Mouse (Mus musculus): Measurements from ENCODE around the gene Nxnl2. TPM values are rescaled to one million over a fixed set of nuclear protein-coding genes. Genes with fewer than 3 reads are reported as not detected.

Nxnl2 gene
- polyA plus RNA-seq, 1 experiment from 2014 or later = 3.3 TPM

DNA sequence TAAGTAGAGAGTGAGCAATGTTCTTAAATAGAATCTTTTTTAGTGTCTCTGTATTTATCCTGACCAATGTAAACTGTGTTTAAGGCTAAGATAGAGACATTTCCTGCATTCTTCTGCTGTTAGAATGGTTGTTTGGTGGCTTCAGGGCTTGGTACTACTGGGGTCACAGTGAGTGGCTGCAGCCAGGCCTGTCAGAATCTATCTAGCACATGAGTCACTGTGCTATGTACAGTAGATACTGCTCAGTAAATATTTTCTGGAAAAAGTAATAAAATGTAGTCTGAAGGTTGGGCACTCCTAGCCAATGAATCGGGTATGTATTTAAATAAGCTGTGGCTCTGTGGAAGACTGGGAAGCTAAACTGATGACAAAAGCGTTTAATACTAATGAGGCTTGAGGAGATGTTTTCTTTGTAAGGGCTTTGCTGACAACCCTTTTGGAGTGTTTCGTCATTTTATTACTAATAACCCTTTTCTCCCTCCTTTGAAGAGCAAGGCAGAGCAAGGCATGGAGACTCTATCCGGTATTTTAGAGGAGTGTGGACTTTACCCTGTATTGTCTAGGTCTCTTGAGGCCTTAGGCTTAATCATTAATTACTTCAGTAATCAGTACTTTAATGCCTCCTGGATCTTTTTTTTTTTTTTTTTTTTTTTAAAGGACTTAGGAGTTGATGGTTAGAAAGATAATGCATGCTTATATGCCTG, 17.7 kb upstream of the Nxnl2 start:
- ATAC-seq (ENCODE audit: borderline replicate concordance, extremely low read depth, low FRiP score, low TSS enrichment) = no peak
- no peak overlapping the region for H3K4me3 ChIP-seq

DNA sequence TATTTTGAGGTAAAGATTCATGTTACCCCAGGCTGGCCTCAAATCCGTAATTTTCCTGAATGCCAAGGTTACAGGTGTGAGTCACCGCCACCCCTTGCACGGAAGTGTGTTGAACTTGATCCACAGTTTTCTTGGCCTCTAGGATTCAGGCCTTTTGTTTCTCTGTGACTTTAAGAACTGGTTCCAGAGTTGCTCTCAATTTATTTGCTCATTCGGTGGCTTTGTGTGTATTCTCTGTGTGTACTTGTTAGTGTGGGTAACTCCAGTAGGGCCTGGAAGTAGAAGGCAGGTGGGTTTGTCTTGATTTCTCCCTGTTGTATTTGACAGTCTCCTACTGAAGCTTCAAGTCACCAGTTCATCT, 17.2 kb upstream of the Nxnl2 start:
- no peak overlapping the region for H3K27ac ChIP-seq
- H3K9ac ChIP-seq = no peak overlapping the region
- 85% methylated on average over 4 of the region's 4 CpGs for WGBS
- no peaks in the 10 kb centered on the region for H3K4me1 ChIP-seq
- ATAC-seq (ENCODE audit: borderline replicate concordance, extremely low read depth, low FRiP score, low TSS enrichment) = no peak
- no peak overlapping the region for H3K4me2 ChIP-seq
- H3K4me3 ChIP-seq = no peak overlapping the region
- H3K27me3 ChIP-seq = no peaks in the 10 kb centered on the region
- no peaks in the 10 kb centered on the region for H3K9me3 ChIP-seq
- peaks cover 46% of the 10 kb centered on the region for H3K36me3 ChIP-seq

More for the DNA sequence above, 17.7 kb upstream of the Nxnl2 start:
- 72% methylated on average over 4 of the region's 4 CpGs for WGBS
- H3K4me2 ChIP-seq = no peak overlapping the region
- H3K27me3 ChIP-seq = no peaks in the 10 kb centered on the region
- no peak overlapping the region for H3K27ac ChIP-seq
- H3K4me1 ChIP-seq = no peaks in the 10 kb centered on the region
- H3K9ac ChIP-seq = no peak overlapping the region
- H3K9me3 ChIP-seq = no peaks in the 10 kb centered on the region
- H3K36me3 ChIP-seq = peaks cover 42% of the 10 kb centered on the region

- no peaks in the 10 kb centered on the region for H3K9me3 ChIP-seq
- H3K4me3 ChIP-seq = no peak overlapping the region
- H3K27me3 ChIP-seq = no peaks in the 10 kb centered on the region
- peaks cover 31% of the 10 kb centered on the region for H3K36me3 ChIP-seq
- 62% methylated on average over 15 of the region's 15 CpGs for WGBS
- no peaks in the 10 kb centered on the region for H3K4me1 ChIP-seq
- H3K27ac ChIP-seq = peak overlapping the region; percentile 67
- no peak overlapping the region for H3K4me2 ChIP-seq
- no peak overlapping the region for H3K9ac ChIP-seq
- peak; percentile 71; the same call in 1 of the 2 replicates for ATAC-seq (ENCODE audit: borderline replicate concordance, extremely low read depth, low FRiP score, low TSS enrichment)
Observed at GRCm38 (mm10) chr13:51155178-51156013, 15.4 kb upstream of the Nxnl2 start.

DNA sequence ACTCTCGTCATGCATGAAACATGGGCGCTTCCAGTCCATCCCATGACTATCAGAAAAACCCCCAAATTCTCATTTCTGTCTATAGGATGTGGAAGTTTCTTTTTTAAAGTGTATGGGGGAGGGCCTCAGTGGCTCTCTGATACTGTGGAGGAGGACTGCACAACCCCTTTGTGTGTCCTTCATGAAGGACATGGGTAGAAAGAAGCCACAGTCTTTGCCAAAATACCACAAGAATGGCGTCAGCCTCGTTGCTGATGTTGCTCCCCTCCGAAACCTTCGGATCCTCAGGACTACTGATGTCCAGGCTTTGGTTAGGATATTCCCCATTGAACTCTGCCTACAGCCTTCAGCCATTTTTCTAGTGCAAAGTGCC, 14.8 kb upstream of the Nxnl2 start:
- Histone ChIP-seq H3K9ac (no peak overlapping the region), H3K36me3 (peaks cover 28% of the 10 kb centered on the region), H3K4me3 (no peak overlapping the region), H3K4me2 (no peak overlapping the region), H3K27me3 (no peaks in the 10 kb centered on the region), H3K4me1 (no peaks in the 10 kb centered on the region), H3K27ac (peak overlapping the region; percentile 67), H3K9me3 (no peaks in the 10 kb centered on the region)
- 93% methylated on average over 6 of the region's 6 CpGs for WGBS
- ATAC-seq (ENCODE audit: borderline replicate concordance, extremely low read depth, low FRiP score, low TSS enrichment) = no peak

DNA sequence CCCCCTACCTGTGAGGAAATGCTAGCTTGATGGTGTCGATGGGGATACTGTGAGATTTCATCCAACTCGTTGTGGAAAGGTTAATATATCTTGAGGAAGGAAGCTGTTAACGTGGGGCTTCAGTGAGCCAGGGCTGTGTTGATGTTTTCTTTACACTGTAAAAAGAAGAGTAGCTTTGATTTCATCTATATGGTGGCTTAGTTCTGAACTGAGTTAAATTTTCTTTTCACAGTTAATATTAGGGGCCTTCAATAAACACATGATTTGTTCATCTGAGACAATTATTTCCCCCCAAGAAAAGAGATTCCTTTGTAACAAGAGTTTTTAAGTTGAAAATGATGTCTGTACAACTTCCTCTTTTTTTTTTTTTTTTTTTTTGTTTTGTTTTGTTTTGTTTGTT, 13.5 kb upstream of the Nxnl2 start:
- H3K27ac ChIP-seq = no peak overlapping the region
- no peaks in the 10 kb centered on the region for H3K27me3 ChIP-seq
- no peak overlapping the region for H3K4me3 ChIP-seq
- 71% methylated on average over 3 of the region's 3 CpGs for whole genome bisulfite sequencing
- H3K4me2 ChIP-seq = no peak overlapping the region
- no peaks in the 10 kb centered on the region for H3K4me1 ChIP-seq
- no peak overlapping the region for H3K9ac ChIP-seq
- ATAC-seq (ENCODE audit: borderline replicate concordance, extremely low read depth, low FRiP score, low TSS enrichment) = no peak
- no peaks in the 10 kb centered on the region for H3K9me3 ChIP-seq
- peaks cover 28% of the 10 kb centered on the region for H3K36me3 ChIP-seq

DNA sequence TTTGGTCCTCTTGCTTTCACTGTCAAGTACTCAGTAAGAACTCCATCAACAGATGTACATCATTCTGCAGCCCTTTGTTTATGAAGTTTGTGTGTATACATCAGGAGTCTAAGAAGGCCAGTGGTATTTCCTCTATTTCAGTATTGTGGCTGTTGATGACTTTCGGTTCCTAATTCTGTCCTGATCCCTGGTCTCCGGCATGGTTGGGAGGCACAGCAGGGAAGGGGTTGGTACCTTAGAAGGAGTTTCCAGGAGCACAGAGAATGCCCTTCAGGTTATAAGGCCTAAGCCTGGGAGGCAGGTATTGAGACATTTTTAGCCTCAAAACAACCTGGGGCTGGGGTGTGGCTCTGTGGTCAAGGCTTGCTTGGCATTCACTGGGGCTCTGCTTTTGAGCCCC, 9.2 kb upstream of the Nxnl2 start:
- Histone ChIP-seq H3K4me2 (no peak overlapping the region), H3K9me3 (no peaks in the 10 kb centered on the region), H3K4me1 (no peaks in the 10 kb centered on the region), H3K27me3 (no peaks in the 10 kb centered on the region), H3K9ac (no peak overlapping the region), H3K27ac (peak overlapping the region; percentile 5; the same call in 1 of the 2 replicates), H3K36me3 (peaks cover 12% of the 10 kb centered on the region; the same call in 1 of the 2 replicates), H3K4me3 (no peak overlapping the region)
- 77% methylated on average over 2 of the region's 2 CpGs for WGBS
- no peak for ATAC-seq (ENCODE audit: borderline replicate concordance, extremely low read depth, low FRiP score, low TSS enrichment)

GRCm38 (mm10) chr13:51162246-51162645, 8.6 kb upstream of the Nxnl2 start:
- 83% methylated on average over 6 of the region's 6 CpGs for WGBS
- ATAC-seq (ENCODE audit: borderline replicate concordance, extremely low read depth, low FRiP score, low TSS enrichment) = no peak
- no peaks in the 10 kb centered on the region for H3K4me1 ChIP-seq
- H3K36me3 ChIP-seq = peaks cover 9% of the 10 kb centered on the region; the same call in 1 of the 2 replicates
- H3K4me3 ChIP-seq = no peak overlapping the region
- no peaks in the 10 kb centered on the region for H3K9me3 ChIP-seq
- H3K27me3 ChIP-seq = no peaks in the 10 kb centered on the region
- no peak overlapping the region for H3K9ac ChIP-seq
- 0 out of 2 replicates have a peak overlapping the region, but pooled peaks have one; percentile 5 for H3K27ac ChIP-seq
- H3K4me2 ChIP-seq = no peak overlapping the region

DNA sequence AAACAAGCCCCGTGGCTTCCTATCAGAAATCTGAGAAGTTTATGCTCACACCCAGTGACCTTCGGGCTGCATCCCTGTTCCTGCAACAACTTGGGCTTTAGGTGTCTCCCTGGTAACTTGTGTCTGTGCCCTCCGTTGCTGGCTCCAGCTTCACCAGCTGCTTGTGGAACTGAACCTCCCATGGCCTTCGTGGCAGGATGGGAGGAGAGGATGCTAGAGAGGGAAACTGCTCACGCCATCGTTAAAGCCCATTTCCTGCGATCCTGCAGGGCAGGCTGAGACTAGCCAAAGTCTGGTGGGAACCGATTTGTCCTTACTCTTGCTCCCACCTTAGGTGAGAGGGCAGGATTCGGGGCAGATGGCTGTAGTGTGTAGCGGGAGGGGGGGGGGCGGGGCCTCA, 4.1 kb upstream of the Nxnl2 start:
- H3K27me3 ChIP-seq = peaks cover 8% of the 10 kb centered on the region
- ATAC-seq (ENCODE audit: borderline replicate concordance, extremely low read depth, low FRiP score, low TSS enrichment) = no peak
- peaks cover 19% of the 10 kb centered on the region for H3K4me1 ChIP-seq
- no peaks in the 10 kb centered on the region for H3K36me3 ChIP-seq
- H3K9ac ChIP-seq = no peak overlapping the region
- no peak overlapping the region for H3K27ac ChIP-seq
- H3K4me3 ChIP-seq = no peak overlapping the region
- WGBS = 58% methylated on average over 11 of the region's 11 CpGs
- H3K9me3 ChIP-seq = no peaks in the 10 kb centered on the region
- no peak overlapping the region for H3K4me2 ChIP-seq

- Histone ChIP-seq H3K4me3 (peak overlapping the region; percentile 50), H3K4me2 (peak overlapping the region; percentile 99), H3K4me1 (peaks cover 20% of the 10 kb centered on the region), H3K9me3 (no peaks in the 10 kb centered on the region), H3K36me3 (no peaks in the 10 kb centered on the region), H3K27ac (no peak overlapping the region), H3K27me3 (peaks cover 19% of the 10 kb centered on the region), H3K9ac (peak overlapping the region; percentile 38; the same call in 1 of the 2 replicates)
- ATAC-seq (ENCODE audit: borderline replicate concordance, extremely low read depth, low FRiP score, low TSS enrichment) = no peak
- WGBS = 21% methylated on average over 11 of the region's 11 CpGs
Observed at GRCm38 (mm10) chr13:51170215-51170614, 607 bp upstream of the Nxnl2 start.

DNA sequence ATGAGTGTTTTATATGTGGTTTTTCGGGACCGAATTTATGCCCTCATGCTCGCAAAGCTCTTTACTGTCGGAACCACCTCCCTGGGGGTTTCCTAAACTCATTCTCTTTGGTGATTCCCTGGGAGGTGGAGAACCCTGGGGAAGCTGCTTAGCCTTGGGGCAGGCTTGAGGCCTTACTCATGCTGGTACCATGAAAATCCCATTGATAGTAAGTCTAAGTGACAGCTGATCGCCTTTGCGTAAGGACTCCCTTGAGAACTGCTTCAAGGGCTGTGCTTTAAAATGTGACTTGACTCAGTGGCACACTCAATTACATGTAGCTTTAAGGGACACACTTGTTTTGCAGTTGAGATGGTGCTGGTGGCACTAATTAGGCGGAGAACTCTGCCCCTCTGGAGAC, 1.8 kb downstream of the Nxnl2 start:
- Histone ChIP-seq H3K9ac (no peak overlapping the region), H3K27me3 (peaks cover 19% of the 10 kb centered on the region), H3K9me3 (no peaks in the 10 kb centered on the region), H3K4me1 (peaks cover 20% of the 10 kb centered on the region), H3K27ac (no peak overlapping the region), H3K4me2 (no peak overlapping the region), H3K36me3 (no peaks in the 10 kb centered on the region), H3K4me3 (no peak overlapping the region)
- no peak for ATAC-seq (ENCODE audit: borderline replicate concordance, extremely low read depth, low FRiP score, low TSS enrichment)
- WGBS = 95% methylated on average over 7 of the region's 7 CpGs

DNA sequence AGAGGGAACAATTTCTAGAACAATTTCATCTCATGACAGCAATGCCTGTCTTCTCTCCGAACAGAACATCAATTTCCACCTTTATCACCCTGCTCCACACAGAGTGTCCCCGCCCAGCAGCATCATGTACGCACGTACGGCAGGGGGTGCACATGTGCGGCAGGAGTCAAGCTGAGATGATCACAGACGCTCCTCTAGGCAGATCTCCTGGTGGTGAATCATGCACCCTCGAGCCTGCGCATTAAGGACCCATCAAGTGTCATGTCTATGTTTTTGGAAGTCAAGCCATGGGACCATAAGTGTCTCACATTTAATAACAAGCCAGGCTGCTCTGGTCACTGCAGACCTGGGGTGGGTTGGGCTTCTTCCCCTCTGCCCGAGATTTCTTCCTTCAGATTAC, 8.1 kb downstream of the Nxnl2 start:
- Histone ChIP-seq H3K27ac (peak overlapping the region; percentile 13; the same call in 1 of the 2 replicates), H3K27me3 (no peaks in the 10 kb centered on the region), H3K4me1 (0 out of 2 replicates have a peak, but pooled peaks cover 9% of the 10 kb centered on the region), H3K9me3 (no peaks in the 10 kb centered on the region), H3K4me3 (no peak overlapping the region), H3K4me2 (no peak overlapping the region), H3K9ac (no peak overlapping the region), H3K36me3 (no peaks in the 10 kb centered on the region)
- peak; percentile 61 for ATAC-seq (ENCODE audit: borderline replicate concordance, extremely low read depth, low FRiP score, low TSS enrichment)
- WGBS = 30% methylated on average over 10 of the region's 10 CpGs

- Histone ChIP-seq H3K4me1 (0 out of 2 replicates have a peak, but pooled peaks cover 9% of the 10 kb centered on the region), H3K9ac (no peak overlapping the region), H3K9me3 (no peaks in the 10 kb centered on the region), H3K27ac (peak overlapping the region; percentile 13; the same call in 1 of the 2 replicates), H3K27me3 (no peaks in the 10 kb centered on the region), H3K36me3 (no peaks in the 10 kb centered on the region), H3K4me2 (no peak overlapping the region), H3K4me3 (no peak overlapping the region)
- peak; percentile 57; the same call in 1 of the 2 replicates for ATAC-seq (ENCODE audit: borderline replicate concordance, extremely low read depth, low FRiP score, low TSS enrichment)
- WGBS = 10% methylated on average over 3 of the region's 3 CpGs
Observed at GRCm38 (mm10) chr13:51179362-51179761, 8.5 kb downstream of the Nxnl2 start.
